Mouse (Mus musculus): ENCODE results near the gene Spock1. TPM values are rescaled to one million over a fixed set of nuclear protein-coding genes. Genes with fewer than 3 reads are reported as not detected.

Gene Spock1
- total RNA-seq, 2 experiments from 2014 or later, result 0.48 to 0.72 TPM

- DNase-seq, result no peak
Observed at GRCm38 (mm10) chr13:57727716-57728115, 180.4 kb downstream of the Spock1 start.

- DNase-seq, result no peak
Observed at GRCm38 (mm10) chr13:57726654-57727053, 181.5 kb downstream of the Spock1 start.

DNA sequence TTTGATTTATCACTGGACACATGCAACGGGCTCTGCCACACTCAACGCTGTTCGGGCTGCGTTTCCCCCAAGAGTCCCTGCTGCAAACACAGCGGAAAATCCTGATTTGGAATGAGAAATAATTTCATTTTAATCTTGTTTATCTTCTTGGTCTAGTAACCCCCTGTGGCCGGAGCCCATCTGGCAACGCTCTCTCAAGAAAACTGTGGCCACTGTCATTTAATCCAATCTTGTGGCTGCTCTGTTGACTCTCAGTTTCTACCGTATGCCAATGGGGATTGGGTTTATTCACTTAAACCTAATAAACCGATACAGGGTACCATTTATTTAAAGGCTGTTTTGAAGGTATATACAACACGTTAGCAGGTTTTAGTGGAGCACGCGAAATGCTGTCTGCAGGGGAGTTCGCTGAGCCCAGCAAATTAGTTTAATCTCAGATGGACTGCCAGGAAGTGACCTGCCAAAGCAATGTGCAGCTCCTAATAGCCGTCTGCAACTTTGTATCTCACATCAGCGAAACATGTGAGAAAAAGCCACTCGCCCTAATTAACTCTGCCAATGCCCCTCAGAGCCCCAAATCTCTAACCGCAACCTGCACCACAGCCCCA is 185.7 kb downstream of the Spock1 start:
- DNase-seq, result no peak

- no peak for DNase-seq
Observed at GRCm38 (mm10) chr13:57721524-57722279, 186.4 kb downstream of the Spock1 start.

DNA sequence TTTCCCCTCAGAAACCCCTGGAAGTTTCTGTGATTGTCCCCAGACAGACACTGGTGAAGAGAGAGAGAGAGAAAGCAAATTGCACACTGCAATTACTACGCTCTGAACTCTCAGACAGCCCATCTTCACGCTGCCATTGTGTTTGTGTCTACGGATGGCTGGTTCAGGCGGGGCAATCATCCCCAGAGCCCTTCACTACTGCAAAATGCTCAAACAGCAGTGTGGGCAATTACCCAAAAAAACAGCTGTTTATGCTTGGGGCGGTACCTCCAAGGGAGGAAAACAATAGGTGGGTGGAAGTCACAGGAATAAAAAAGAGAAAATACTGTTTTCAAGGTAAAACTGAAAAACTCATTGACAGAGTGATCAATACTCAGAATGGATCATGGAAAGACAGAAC is 190.0 kb downstream of the Spock1 start:
- no peak for DNase-seq

DNA sequence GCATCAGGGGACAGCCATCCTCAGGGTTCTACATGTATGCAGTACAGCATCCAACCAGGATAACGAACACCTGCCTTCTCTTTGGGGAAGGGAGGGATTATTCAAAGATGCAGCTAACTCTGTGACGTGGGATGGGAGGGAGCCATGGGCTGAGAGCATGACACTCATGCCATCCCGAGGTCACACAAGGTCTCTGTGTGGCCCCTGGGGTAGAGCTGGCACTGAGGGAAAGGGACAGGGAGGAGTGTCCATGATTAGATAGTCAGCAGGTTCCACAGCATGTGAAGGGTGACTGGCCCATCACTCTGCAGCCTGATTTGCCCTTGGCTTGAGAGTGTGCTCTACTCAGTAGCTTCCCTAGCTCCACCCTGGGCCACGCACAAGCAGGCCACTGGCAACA is 195.2 kb downstream of the Spock1 start:
- DNase-seq, result no peak

GRCm38 (mm10) chr13:57708425-57708824 is 199.7 kb downstream of the Spock1 start:
- DNase-seq, result no peak

GRCm38 (mm10) chr13:57702966-57703365 is 205.2 kb downstream of the Spock1 start:
- DNase-seq, result no peak

DNA sequence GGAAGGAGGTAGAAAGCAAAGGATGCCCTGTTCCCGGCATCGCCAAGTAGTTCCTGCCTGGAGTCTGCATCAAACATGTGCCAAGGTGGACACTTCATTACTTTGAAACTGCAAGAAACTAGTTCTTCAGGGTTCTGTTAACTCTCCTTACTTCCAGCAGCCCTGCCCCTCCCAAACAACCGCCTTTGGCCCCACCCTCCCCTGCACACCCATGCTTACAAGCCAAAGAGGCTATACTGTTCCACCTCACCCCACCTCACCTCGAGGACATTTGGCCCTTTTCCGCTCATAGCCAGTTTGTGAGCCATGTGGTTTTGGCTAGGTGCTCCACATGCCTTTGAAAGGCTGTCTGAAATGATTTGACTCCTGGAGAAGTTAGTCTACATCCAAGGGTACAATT is 211.4 kb downstream of the Spock1 start:
- DNase-seq, result no peak

GRCm38 (mm10) chr13:57688926-57689325 is 219.2 kb downstream of the Spock1 start:
- DNase-seq, result no peak

- DNase-seq, result no peak
Observed at GRCm38 (mm10) chr13:57686437-57686836, 221.7 kb downstream of the Spock1 start.

DNA sequence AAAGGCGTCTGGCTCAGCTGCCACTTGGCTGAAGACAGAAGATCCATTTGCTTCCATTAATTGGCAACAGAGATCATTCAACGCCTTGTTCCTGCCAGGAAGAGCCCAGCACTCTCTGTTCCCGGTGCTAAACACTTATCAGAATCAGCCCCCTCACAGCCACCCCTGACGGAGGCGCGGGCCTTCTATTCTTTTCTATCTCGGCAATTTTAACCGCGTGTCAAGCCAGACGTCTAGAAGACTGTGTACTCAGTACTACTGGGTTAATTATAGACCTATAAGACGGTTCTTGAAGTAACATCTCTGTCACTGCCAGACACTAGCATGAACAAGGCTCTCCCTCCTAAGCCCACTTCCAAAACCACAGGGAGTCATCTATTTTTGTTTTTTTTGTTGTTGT is 222.9 kb downstream of the Spock1 start:
- no peak for DNase-seq

DNA sequence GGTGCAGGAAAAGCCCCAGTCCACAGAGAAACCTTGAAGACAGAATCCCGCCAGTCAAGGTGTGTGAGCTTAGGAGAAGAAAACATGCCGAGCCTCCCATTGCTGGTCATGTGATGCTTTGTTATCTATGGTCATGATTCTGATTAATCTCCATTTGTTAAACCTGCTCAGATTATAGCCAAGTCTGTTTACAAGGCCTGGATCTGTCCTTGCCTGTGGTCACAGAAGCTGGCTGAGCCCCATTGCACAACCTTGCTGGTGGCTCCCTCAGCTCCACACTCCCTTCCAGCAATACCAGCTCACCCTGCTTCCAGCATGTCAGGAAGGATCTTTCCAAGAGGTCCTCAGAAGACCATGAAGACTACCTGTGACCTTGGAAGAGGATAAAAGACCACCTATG is 228.5 kb downstream of the Spock1 start:
- no peak for DNase-seq

DNA sequence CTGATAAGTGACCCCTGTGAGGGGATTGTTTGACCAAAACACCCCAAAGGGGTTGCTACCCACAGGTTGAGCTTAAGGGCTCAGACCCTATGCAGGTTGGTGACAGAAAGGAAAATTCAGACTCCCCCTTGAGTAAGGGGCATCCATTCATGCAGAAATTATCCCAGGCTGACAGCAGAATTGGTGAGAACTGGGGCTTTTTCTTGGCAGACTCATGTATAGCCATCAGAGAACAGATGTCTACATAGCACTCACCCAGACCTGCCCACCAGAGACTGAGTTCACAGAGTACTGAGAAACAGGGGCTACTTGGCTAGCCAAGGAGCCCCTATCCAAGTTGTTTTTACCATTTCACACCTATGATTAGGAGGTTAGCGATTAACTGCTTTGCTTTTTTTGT is 231.3 kb downstream of the Spock1 start:
- DNase-seq, result no peak

DNA sequence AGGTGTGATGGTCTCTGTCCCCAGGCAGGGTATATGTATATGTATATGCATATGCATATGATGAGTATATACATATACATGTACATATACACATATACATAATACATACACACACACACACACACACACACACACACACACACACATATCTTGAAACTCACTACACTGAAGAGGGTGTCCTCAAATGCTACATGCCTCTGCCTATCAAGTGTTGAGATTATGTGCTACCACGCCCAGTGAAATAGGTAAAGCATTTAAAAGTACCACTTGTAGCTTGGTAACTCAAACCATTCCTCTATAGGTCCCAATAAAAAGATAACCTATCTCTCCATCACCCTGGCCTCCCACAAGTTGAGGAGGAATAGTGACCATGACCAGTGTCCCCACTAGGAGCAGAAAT is 234.7 kb downstream of the Spock1 start:
- no peak for DNase-seq

- DNase-seq, result no peak
Observed at GRCm38 (mm10) chr13:57672762-57673161, 235.4 kb downstream of the Spock1 start.

DNA sequence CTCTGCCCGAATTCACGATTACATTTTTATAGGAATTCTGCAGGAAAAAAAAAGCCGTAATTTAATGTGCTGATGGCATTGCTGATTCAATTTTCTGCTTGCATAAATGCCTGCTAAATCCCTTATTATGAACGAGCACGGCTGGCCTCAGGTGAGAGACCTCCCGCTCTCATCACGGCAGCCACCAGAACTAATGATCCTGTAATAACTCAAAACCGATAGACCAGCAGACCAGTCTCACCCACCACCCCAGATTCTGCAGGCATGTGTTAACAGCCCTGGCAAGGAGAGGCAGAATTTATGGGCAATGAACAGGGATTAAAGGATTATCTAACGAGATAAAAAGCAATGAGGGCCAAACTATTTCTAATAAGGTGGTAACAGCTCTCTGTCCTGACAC is 236.2 kb downstream of the Spock1 start:
- DNase-seq, result no peak

GRCm38 (mm10) chr13:57671322-57671721 is 236.8 kb downstream of the Spock1 start:
- no peak for DNase-seq

DNA sequence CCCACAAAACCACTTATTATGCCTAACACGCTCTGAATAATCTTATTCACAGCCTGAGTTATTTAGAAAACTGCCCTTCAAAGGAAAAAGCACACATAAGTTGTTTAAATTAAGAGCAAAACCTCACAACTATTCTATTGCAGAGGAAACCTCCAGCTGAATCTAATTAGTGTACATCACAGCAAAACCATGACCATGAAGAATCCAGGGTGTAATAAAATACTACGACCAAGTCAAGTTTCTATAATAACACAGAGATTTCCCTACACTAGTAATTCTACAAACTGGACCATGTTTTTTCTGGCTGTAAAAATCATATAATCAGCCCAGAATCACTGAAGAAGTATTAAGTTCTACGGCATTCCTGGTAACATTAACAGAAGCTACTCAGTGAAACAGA is 240.5 kb downstream of the Spock1 start:
- DNase-seq, result no peak

- DNase-seq, result no peak
Observed at GRCm38 (mm10) chr13:57666173-57666842, 241.8 kb downstream of the Spock1 start.

GRCm38 (mm10) chr13:57662554-57662953 is 245.6 kb downstream of the Spock1 start:
- no peak for DNase-seq

DNA sequence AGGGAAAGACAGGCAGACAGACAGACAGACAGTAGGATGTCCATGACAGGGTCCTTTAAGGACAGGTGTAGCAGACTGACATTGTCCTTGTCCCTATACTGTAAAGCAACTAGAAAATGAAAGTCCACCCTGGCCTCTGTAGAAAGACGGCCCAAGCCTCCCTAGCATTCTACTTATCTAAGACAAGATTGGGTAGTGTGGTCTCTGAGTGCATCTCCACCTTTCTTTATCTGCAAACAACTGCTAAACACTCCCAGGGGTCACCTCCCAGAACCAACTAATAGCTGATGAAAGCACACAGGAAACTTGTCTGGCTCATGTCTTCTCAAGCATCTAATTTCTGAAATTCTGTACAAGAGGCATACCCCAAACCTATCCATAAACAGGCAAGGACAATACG is 247.6 kb downstream of the Spock1 start:
- DNase-seq, result no peak

DNA sequence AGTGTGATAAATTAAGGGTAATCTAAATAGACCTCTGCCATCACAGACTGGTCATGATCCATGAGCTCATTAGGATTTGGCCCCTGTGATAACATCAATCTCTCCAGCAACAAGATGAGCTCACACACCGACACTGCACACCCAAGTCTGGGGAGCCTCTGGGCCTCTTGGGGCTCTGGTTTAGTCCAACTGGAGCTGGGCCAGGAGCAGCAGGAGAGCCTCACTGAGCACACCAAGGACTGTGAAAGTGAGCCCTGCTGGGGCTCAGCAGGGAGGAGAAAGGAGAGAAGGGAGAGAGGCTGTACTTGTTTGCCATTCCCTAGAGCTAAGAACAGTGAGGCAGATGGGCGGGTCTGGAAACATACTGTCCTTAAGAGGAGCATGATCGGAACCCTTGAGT is 248.3 kb downstream of the Spock1 start:
- DNase-seq, result no peak

GRCm38 (mm10) chr13:57656606-57657005 is 251.5 kb downstream of the Spock1 start:
- no peak for DNase-seq

Data from gastrocnemius, postnatal 25 days (tissue).